Mouse (Mus musculus): ENCODE data around the gene Snx25. TPM values are rescaled to one million over a fixed set of nuclear protein-coding genes. Genes with fewer than 3 reads are reported as not detected.

Snx25 gene
- total RNA-seq, 2 experiments from 2014 or later: 20.2 to 20.8 TPM

DNA sequence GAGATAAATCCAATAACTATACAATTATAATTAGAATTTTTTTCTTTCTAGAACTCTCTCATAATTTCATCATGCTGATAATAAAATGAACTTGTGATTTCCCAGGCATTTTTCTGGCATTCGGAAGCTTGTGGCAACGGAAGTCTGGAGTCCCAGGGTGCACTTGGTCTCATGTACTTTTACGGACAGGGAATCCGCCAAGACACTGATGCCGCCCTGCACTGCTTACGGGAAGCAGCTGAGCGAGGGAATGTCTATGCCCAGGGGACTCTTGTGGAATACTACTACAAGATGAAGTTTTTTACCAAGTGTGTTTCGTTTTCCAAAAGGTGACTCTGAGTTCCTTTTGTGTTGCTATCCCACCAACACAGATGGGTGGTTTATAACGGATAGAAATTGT, 129.2 kb downstream of the Snx25 start:
- ATAC-seq (ENCODE audit: poor library complexity, severe bottlenecking): no peak

DNA sequence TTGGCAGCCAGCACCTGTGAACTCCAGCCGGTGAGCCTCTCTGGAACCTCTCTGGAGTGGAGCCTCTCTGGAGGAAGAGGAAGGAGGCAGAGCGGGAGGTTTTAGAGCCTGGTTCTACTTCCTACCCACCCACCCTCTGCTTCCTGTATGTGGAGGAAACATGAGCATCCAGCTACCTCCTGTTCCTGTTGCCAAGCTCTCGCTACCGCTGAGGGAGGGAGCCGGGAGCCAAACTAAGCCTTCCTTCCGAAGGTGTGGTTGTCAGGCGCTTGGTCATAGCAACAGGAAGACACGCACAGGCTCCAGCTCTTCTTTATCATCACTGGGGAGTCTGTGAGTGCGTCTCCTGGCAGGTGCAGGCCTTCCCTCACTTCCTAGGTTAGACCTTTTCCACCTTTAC, 129.8 kb downstream of the Snx25 start:
- no peak for ATAC-seq (ENCODE audit: poor library complexity, severe bottlenecking)

DNA sequence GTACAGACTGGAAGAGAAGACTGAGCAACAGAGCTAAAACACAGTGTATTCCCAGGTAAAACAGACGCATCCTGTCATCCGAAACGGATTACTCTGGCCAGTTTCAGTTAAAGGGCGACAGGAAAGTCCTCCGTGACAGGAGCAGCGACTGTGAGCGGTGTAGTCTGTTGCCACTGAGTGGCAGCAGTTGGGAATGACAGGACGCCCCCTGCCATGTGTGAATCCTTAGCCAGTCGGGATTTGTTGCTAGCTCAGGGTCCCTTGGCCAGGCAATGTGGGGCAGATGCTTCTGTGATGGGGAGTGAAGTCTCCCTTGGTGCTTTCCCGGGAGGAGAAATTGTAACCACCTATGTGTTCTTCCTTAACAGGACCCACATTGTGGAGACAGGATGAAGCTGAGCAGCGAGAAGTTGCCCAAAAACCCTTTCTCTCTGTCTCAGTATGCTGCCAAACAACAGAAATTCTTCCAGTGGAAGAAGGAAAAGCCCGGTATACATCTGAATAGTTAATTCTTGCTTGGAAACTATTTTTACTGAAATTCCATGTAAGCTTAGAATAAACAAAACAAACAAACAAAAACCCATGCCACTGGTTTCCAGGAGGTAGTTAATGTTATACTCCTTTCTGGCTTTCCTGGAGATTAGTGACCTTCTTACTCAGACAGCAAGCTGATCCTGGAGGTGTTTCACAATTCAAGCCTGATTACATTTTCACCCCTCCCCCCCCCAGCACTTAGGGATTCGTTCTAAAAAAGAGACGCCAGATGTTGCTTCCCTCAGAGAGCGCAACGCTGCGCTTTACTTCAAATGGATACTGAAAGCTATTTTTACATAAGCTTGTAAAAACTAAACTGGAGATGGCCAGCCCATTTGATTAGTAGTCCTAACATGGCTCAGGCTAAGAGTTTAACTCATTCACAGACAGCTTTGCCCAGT, 140.9 kb downstream of the Snx25 start:
- ATAC-seq (ENCODE audit: poor library complexity, severe bottlenecking): no peak

GRCm38 (mm10) chr8:46010306-46010705, 141.7 kb downstream of the Snx25 start:
- ATAC-seq (ENCODE audit: poor library complexity, severe bottlenecking): no peak

DNA sequence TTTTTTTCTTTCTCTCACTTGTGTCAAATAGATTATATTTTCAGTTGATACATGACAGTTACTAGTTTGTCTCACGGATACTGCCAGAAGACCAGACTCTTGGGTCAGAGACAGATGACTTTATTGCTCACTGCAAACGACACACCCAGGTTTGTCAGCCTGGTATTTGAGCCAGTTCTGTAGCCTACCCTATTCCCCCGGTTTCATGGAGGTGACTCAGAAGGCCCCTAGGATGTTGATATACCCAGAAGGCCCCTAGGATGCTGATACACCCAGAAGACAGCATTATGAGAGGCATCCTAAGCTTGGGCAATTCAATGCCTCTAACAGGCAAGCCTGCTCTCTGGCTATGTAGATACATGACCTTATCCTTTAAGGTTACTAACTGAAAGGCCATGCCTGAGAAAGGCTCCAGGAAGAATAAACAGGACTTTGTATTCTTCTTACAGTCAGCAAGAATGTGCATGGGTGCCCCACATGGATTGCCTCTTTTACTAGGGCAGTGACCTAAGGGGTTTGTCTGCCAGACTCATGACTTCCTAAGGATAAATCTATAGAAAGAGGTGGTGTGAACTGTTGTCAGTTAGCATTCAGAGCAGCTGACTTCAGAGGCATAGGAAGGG, 144.8 kb downstream of the Snx25 start:
- no peak for ATAC-seq (ENCODE audit: poor library complexity, severe bottlenecking)

DNA sequence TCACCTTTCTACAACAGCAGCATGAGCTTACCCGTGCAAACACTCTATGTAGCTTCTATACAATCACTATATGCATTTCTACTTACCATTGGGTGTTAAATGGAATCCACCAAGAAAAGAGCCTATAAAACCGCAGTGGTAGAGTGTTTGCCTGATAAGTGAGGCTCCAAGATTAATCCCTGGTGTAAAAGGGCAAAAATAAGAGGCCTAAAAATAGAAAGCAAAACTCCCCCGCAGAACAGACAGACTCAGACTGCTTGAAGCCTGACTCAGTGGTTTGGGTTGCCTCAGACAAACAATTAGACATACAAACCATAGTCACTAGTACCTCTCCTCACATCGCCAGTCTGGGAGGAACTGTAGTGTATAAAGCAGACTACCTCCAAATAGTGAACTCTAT, 146.4 kb downstream of the Snx25 start, which contains the start of gene Ankrd37:
TSS of gene Ankrd37 (minus strand) at position 112 of the 400 bp plus-strand sequence.
- ATAC-seq (ENCODE audit: poor library complexity, severe bottlenecking): no peak

DNA sequence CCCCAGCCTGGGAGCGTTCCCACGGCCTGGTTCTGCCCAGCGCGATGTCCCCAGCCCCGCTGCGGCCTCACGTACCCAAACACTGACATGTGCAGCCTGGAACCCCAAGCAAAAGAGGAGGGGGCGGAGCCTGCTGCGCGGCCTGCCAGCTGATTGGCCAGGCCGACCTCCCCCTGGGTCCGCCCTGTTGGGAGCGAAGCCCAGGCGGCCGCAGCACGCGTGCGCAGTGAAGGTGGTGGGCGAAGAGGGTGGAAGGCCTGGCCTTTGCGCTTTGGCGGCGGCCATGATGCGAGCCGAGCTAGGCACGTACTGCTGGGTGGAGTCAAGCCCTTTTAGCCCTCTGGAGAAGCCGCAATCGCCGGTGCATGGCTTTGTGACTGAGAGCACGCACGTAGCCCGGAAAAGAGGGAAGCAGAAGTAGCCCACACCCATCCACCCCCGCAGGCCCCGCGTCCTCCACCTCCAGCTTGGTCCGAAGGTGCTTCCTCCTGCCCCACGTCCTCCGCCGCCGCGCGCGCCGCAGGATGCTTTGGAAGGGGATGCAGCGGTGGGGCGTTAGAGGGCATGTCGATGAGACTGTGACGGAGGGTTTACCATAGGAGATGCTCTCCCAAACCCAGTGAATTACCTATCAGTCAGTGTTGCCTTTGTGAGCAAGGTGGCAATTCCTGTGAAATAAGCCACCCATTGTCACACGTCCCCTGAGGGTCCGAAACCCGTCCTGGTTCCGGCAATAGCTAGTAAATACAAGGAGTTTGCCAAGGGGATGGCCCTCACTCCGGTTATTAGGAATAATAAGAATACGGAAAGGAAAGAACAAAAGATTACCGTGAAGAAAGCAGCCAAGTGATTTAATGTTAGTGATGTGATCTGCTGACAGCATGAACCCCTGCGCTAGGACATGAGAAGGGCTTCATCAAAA, 151.9 kb downstream of the Snx25 start:
- peak; percentile 93 for ATAC-seq (ENCODE audit: poor library complexity, severe bottlenecking)

DNA sequence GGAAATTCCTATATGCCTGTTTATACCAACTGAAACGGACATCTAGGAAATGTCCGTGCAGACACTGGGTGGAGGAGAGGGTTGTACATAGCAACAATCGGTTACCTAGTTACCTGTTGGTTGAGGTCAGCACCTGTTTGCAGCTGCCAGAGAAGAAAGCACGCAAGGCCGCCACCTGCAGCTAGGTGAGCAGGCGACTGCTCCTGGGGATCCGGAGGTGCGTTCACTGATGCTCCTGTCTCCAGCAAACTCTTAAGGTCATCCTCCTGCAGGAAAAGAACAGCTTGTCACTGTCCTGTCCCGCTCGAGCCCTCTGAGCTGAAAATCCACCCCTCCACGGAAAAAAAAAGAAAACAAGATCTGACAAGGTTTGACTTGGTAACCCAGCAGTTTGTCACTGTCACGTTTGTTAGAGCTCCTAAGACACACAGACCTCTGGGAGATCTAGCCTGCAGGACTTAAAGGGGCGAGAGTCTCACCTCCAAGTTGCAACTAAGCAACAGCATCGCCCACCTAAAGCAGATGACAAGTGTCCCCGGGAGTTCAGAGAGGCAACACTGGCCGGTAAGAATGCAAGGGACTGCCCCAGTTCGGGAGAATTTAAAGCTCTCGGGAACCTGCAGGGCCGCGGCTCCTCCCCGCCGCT, 152.7 kb downstream of the Snx25 start, which contains the start of gene Lrp2bp:
TSS of gene Lrp2bp (plus strand) at position 166 of the 646 bp plus-strand sequence.
- no peak for ATAC-seq (ENCODE audit: poor library complexity, severe bottlenecking)

GRCm38 (mm10) chr8:45998228-45998627, 153.7 kb downstream of the Snx25 start:
- no peak for ATAC-seq (ENCODE audit: poor library complexity, severe bottlenecking)

GRCm38 (mm10) chr8:45995576-45995975, 156.4 kb downstream of the Snx25 start:
- ATAC-seq (ENCODE audit: poor library complexity, severe bottlenecking): no peak

DNA sequence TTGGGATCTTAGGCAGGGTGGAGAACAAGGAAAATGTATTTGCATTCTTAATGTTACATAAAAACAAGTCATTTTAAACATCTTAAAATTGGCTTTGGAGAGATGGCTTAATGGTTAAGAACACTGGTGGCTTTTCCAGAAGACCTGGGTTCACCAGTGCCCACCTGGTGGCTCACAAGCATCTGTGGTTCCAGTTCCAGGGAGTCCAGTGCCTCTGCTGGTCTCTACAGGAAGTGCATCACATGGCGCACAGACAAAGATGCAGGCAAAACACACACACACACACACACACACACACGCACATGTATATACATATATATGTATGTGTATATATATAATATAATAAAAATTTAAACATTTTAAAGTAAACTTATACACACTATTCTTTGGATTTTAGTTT, 157.8 kb downstream of the Snx25 start:
- ATAC-seq (ENCODE audit: poor library complexity, severe bottlenecking): peak; percentile 66

GRCm38 (mm10) chr8:45990631-45991310, 161.2 kb downstream of the Snx25 start:
- peak; percentile 56; the same call in 1 of the 2 replicates for ATAC-seq (ENCODE audit: poor library complexity, severe bottlenecking)

DNA sequence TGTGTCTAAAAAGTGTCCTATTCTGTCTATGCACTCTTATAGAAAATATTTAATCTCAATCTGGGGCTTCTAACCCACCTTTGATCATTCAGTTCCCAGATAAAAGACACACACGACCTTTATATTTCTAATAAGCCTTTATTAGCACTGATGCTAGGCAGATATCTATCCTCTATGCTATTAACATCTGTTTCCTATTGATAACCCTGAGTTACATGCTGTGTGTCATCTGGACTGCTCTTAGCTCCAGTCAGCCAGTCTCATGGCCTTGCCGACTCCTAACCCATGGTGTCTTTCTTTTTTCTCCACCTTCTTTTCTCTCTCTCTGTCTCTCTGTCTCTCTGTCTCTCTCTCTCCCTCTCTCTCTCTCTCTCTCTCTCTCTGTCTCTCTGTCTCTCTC, 163.8 kb downstream of the Snx25 start:
- ATAC-seq (ENCODE audit: poor library complexity, severe bottlenecking): no peak

GRCm38 (mm10) chr8:45986665-45987064, 165.3 kb downstream of the Snx25 start:
- no peak for ATAC-seq (ENCODE audit: poor library complexity, severe bottlenecking)

Other genes starting within 250 kb of the Snx25 start
- not detected in 2 replicates for gene Ccdc110, start 217.5 kb downstream of the Snx25 start, total RNA-seq (2015)
- gene Ccdc110, start 217.5 kb downstream of the Snx25 start, total RNA-seq (2017): not detected in 2 replicates
- 0.22 and 0.27 TPM in 2 replicates for gene 1700029J07Rik, start 176.9 kb downstream of the Snx25 start, total RNA-seq (2015)
- 0.28 and 0.29 TPM in 2 replicates for gene 1700029J07Rik, start 176.9 kb downstream of the Snx25 start, total RNA-seq (2017)
- gene Ufsp2, start 176.6 kb downstream of the Snx25 start, total RNA-seq (2015): 56.8 and 68.8 TPM in 2 replicates
- gene Ufsp2, start 176.6 kb downstream of the Snx25 start, total RNA-seq (2017): 96.2 and 104 TPM in 2 replicates
- 0.09 TPM in 1 of 2 replicates, not detected in the other for gene Lrp2bp, start 152.9 kb downstream of the Snx25 start, total RNA-seq (2015)
- not detected in 2 replicates for gene Lrp2bp, start 152.9 kb downstream of the Snx25 start, total RNA-seq (2017)
- 4.1 and 5.1 TPM in 2 replicates for gene Ankrd37, start 146.5 kb downstream of the Snx25 start, total RNA-seq (2015)
- 3.5 and 6.3 TPM in 2 replicates for gene Ankrd37, start 146.5 kb downstream of the Snx25 start, total RNA-seq (2017)
- gene Cfap97, start 388 bp downstream of the Snx25 start, total RNA-seq (2015): 14.5 and 19.8 TPM in 2 replicates
- 15.7 and 24.1 TPM in 2 replicates for gene Cfap97, start 388 bp downstream of the Snx25 start, total RNA-seq (2017)
- 75.2 and 75.9 TPM in 2 replicates for gene Slc25a4, start 59.1 kb upstream of the Snx25 start, total RNA-seq (2015)
- 119 and 127 TPM in 2 replicates for gene Slc25a4, start 59.1 kb upstream of the Snx25 start, total RNA-seq (2017)
- not detected in 2 replicates for gene Helt, start 142.5 kb upstream of the Snx25 start, total RNA-seq (2015)
- not detected in 2 replicates for gene Helt, start 142.5 kb upstream of the Snx25 start, total RNA-seq (2017)